Mouse (Mus musculus): ENCODE measurements at regions not wholly inside any gene's neighbourhood (a gene's known extent, or its start where the extent isn't known, plus 50 kb on each side); places are given as distances from the start of the nearest gene placed in this dataset.

- no peaks in the 10 kb centered on the region for H3K36me3 ChIP-seq (ENCODE audit: control insufficient read depth, insufficient read depth)
- no peaks in the 10 kb centered on the region for H3K27me3 ChIP-seq (replicated peaks; ENCODE audit: control insufficient read depth, insufficient read depth, low read length)
- H3K4me3 ChIP-seq (ENCODE audit: low read depth, low read length), result no peak overlapping the region
- ATAC-seq, result no peak
- H3K4me1 ChIP-seq (replicated peaks; ENCODE audit: control insufficient read depth, insufficient read depth, low read length), result no peaks in the 10 kb centered on the region
- H3K4me2 ChIP-seq (replicated peaks; ENCODE audit: low read depth), result no peak overlapping the region
- H3K27ac ChIP-seq (ENCODE audit: low read depth, low read length), result no peak overlapping the region
- no peak overlapping the region for H3K9ac ChIP-seq (ENCODE audit: low read depth, low read length)
- no peak for TF ChIP-seq CTCF (IDR thresholded peaks at IDR 0.05; ENCODE audit: low read depth)
- no peaks in the 10 kb centered on the region for H3K9me3 ChIP-seq (ENCODE audit: control insufficient read depth)
Measured at GRCm38 (mm10) chr16:54279275-54279674, 1018.5 kb downstream of the Zpld1 start.

GRCm38 (mm10) chr16:54263853-54264252, 1033.9 kb downstream of the Zpld1 start:
- no peaks in the 10 kb centered on the region for H3K9me3 ChIP-seq (ENCODE audit: control insufficient read depth)
- no peaks in the 10 kb centered on the region for H3K4me1 ChIP-seq (replicated peaks; ENCODE audit: control insufficient read depth, insufficient read depth, low read length)
- WGBS, result 76% methylated on average over 1 of the region's 1 CpGs
- TF ChIP-seq CTCF (IDR thresholded peaks at IDR 0.05; ENCODE audit: low read depth), result no peak
- H3K4me3 ChIP-seq (ENCODE audit: low read depth, low read length), result no peak overlapping the region
- no peaks in the 10 kb centered on the region for H3K27me3 ChIP-seq (replicated peaks; ENCODE audit: control insufficient read depth, insufficient read depth, low read length)
- no peak overlapping the region for H3K27ac ChIP-seq (ENCODE audit: low read depth, low read length)
- ATAC-seq, result no peak
- H3K36me3 ChIP-seq (ENCODE audit: control insufficient read depth, insufficient read depth), result no peaks in the 10 kb centered on the region
- no peak overlapping the region for H3K4me2 ChIP-seq (replicated peaks; ENCODE audit: low read depth)
- H3K9ac ChIP-seq (ENCODE audit: low read depth, low read length), result no peak overlapping the region

- 87% methylated on average over 1 of the region's 1 CpGs for WGBS
- H3K4me3 ChIP-seq (ENCODE audit: low read depth, low read length), result no peak overlapping the region
- ATAC-seq, result no peak
Measured at GRCm38 (mm10) chr16:54259260-54259659, 1038.5 kb downstream of the Zpld1 start.

GRCm38 (mm10) chr16:54246883-54247282, 1050.9 kb downstream of the Zpld1 start:
- no peak overlapping the region for H3K4me3 ChIP-seq (ENCODE audit: low read depth, low read length)
- H3K4me1 ChIP-seq (replicated peaks; ENCODE audit: control insufficient read depth, insufficient read depth, low read length), result no peaks in the 10 kb centered on the region
- H3K9ac ChIP-seq (ENCODE audit: low read depth, low read length), result no peak overlapping the region
- H3K27me3 ChIP-seq (replicated peaks; ENCODE audit: control insufficient read depth, insufficient read depth, low read length), result no peaks in the 10 kb centered on the region
- H3K36me3 ChIP-seq (ENCODE audit: control insufficient read depth, insufficient read depth), result no peaks in the 10 kb centered on the region
- H3K9me3 ChIP-seq (ENCODE audit: control insufficient read depth), result no peaks in the 10 kb centered on the region
- no peak for ATAC-seq
- no peak for TF ChIP-seq CTCF (IDR thresholded peaks at IDR 0.05; ENCODE audit: low read depth)
- no peak overlapping the region for H3K4me2 ChIP-seq (replicated peaks; ENCODE audit: low read depth)
- H3K27ac ChIP-seq (ENCODE audit: low read depth, low read length), result no peak overlapping the region
- 75% methylated on average over 3 of the region's 3 CpGs for WGBS

More at GRCm38 (mm10) chr16:54259260-54259659, 1038.5 kb downstream of the Zpld1 start:
- H3K9me3 ChIP-seq (ENCODE audit: control insufficient read depth), result no peaks in the 10 kb centered on the region
- no peaks in the 10 kb centered on the region for H3K4me1 ChIP-seq (replicated peaks; ENCODE audit: control insufficient read depth, insufficient read depth, low read length)
- no peak overlapping the region for H3K27ac ChIP-seq (ENCODE audit: low read depth, low read length)
- no peak overlapping the region for H3K4me2 ChIP-seq (replicated peaks; ENCODE audit: low read depth)
- no peaks in the 10 kb centered on the region for H3K36me3 ChIP-seq (ENCODE audit: control insufficient read depth, insufficient read depth)
- H3K27me3 ChIP-seq (replicated peaks; ENCODE audit: control insufficient read depth, insufficient read depth, low read length), result no peaks in the 10 kb centered on the region
- no peak for TF ChIP-seq CTCF (IDR thresholded peaks at IDR 0.05; ENCODE audit: low read depth)
- no peak overlapping the region for H3K9ac ChIP-seq (ENCODE audit: low read depth, low read length)

DNA sequence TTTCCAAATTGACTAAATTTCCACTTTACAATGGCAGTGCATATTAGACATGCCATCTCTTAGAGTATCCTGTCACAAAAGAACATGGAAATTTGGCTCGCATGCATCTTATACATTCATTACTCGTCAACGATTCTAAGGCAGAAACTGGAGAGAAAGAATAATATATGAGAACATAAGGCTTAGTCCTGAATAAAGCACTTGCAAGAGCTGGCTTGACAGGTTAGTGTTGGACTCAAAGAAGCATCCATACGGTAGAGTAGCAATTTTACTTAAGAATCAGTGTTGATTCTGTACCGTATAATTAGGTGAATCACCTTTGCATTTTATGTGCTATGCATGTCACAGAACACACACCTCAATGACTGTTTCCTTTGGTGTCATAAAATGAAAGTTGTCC, 1051.4 kb downstream of the Zpld1 start:
- ATAC-seq, result no peak
- Histone ChIP-seq H3K9ac (ENCODE audit: low read depth, low read length) (no peak overlapping the region), H3K36me3 (ENCODE audit: control insufficient read depth, insufficient read depth) (no peaks in the 10 kb centered on the region), H3K9me3 (ENCODE audit: control insufficient read depth) (no peaks in the 10 kb centered on the region), H3K4me2 (replicated peaks; ENCODE audit: low read depth) (no peak overlapping the region), H3K4me1 (replicated peaks; ENCODE audit: control insufficient read depth, insufficient read depth, low read length) (no peaks in the 10 kb centered on the region), H3K4me3 (ENCODE audit: low read depth, low read length) (no peak overlapping the region), H3K27me3 (replicated peaks; ENCODE audit: control insufficient read depth, insufficient read depth, low read length) (no peaks in the 10 kb centered on the region), H3K27ac (ENCODE audit: low read depth, low read length) (no peak overlapping the region)
- no peak for TF ChIP-seq CTCF (IDR thresholded peaks at IDR 0.05; ENCODE audit: low read depth)
- 84% methylated on average over 5 of the region's 5 CpGs for WGBS

DNA sequence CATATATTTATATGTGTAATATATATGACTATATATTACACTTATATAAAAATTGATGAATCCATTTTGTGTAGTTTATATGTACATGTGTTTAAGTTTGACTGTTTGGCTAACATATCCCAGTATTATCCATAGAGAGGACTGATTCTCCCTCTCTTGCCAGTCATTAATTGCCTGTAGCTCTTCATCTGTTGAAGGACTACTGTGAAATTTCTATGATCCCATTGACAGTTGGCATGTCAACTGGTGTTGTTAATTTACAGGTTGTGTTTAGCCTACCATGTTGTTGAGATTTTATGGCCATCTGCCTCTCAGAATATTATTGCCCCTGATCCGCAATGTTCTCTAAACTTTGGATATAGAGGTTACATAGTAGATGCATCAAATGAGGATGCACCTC, 1058.3 kb downstream of the Zpld1 start:
- H3K9ac ChIP-seq (ENCODE audit: low read depth, low read length), result no peak overlapping the region
- no peak overlapping the region for H3K4me3 ChIP-seq (ENCODE audit: low read depth, low read length)
- H3K4me1 ChIP-seq (replicated peaks; ENCODE audit: control insufficient read depth, insufficient read depth, low read length), result no peaks in the 10 kb centered on the region
- no peaks in the 10 kb centered on the region for H3K9me3 ChIP-seq (ENCODE audit: control insufficient read depth)
- H3K27ac ChIP-seq (ENCODE audit: low read depth, low read length), result no peak overlapping the region
- H3K27me3 ChIP-seq (replicated peaks; ENCODE audit: control insufficient read depth, insufficient read depth, low read length), result no peaks in the 10 kb centered on the region
- no peak for ATAC-seq
- TF ChIP-seq CTCF (IDR thresholded peaks at IDR 0.05; ENCODE audit: low read depth), result no peak
- H3K36me3 ChIP-seq (ENCODE audit: control insufficient read depth, insufficient read depth), result no peaks in the 10 kb centered on the region
- WGBS, result 93% methylated on average over 1 of the region's 1 CpGs
- no peak overlapping the region for H3K4me2 ChIP-seq (replicated peaks; ENCODE audit: low read depth)

All from intestine, postnatal 0 days (tissue).